Comparison of ENCODE assay signal across 12 mouse cellular contexts in genomic region chr10:93364881-93365280, GRCm38 (mm10). TPM values are rescaled to one million over a fixed set of nuclear protein-coding genes. Genes with fewer than 3 reads are reported as not detected.
A peak's percentile ranks its signal among the peaks of the same experiment; 100 is the strongest.
DNase-seq lines count a peak whose midpoint lies in the region; ATAC-seq and TF ChIP-seq lines count a peak whose summit lies in the region.
"Had no signal": no experiment of that assay in that cellular context is flagged by ENCODE, and none has a peak within 500 bp of the region (broad histone marks: within the 10 kb centered on the region; RNA-seq: fewer than 3 reads in every experiment).

No protein-coding gene starts in this region.

- no peaks in the 10 kb centered on the region for H3K27me3 ChIP-seq in heart, postnatal 0 days (ENCODE audit: control insufficient read depth, insufficient read depth, low read length)
- no peaks in the 10 kb centered on the region for H3K27me3 ChIP-seq in heart, embryonic 10.5 days (ENCODE audit: insufficient read depth, poor library complexity, severe bottlenecking)
- no peaks in the 10 kb centered on the region for H3K27me3 ChIP-seq in midbrain, embryonic 15.5 days (replicated peaks)
- H3K27me3 ChIP-seq: liver, embryonic 15.5 days had no signal

- no peak overlapping the region for H3K4me3 ChIP-seq in heart, postnatal 0 days (ENCODE audit: low read depth, low read length)
- H3K4me3 ChIP-seq in heart, embryonic 10.5 days = no peak overlapping the region
- H3K4me3 ChIP-seq in midbrain, embryonic 15.5 days = no peak overlapping the region
- H3K4me3 ChIP-seq: layer of hippocampus, adult 2 months; liver, embryonic 15.5 days had no signal

- DNase-seq in heart, postnatal 0 days (ENCODE audit: low spot score) = no peak
- no peak for DNase-seq in heart, embryonic 10.5 days (ENCODE audit: low spot score)
- DNase-seq in cerebellum, adult 8-10 months = no peak
- DNase-seq: gastrocnemius, postnatal 10 days; kidney, adult 2 months; right cerebral cortex, postnatal 25 days had no signal

- no peak for TF ChIP-seq EP300 in heart, postnatal 0 days (IDR thresholded peaks at IDR 0.05; ENCODE audit: low read depth)

- H3K9ac ChIP-seq in heart, postnatal 0 days (replicated peaks; ENCODE audit: low read depth, low read length) = no peak overlapping the region
- no peak overlapping the region for H3K9ac ChIP-seq in midbrain, embryonic 15.5 days
- H3K9ac ChIP-seq: liver, embryonic 15.5 days had no signal

- H3K9me3 ChIP-seq in heart, postnatal 0 days (replicated peaks; ENCODE audit: control insufficient read depth, low read length) = no peaks in the 10 kb centered on the region
- no peaks in the 10 kb centered on the region for H3K9me3 ChIP-seq in heart, embryonic 10.5 days
- H3K9me3 ChIP-seq in midbrain, embryonic 15.5 days = no peaks in the 10 kb centered on the region
- H3K9me3 ChIP-seq: liver, embryonic 15.5 days had no signal

- peak overlapping the region; percentile 62 for H3K27ac ChIP-seq in heart, postnatal 0 days (ENCODE audit: low read depth)
- no peak overlapping the region for H3K27ac ChIP-seq in heart, embryonic 10.5 days
- no peak overlapping the region for H3K27ac ChIP-seq in midbrain, embryonic 15.5 days
- H3K27ac ChIP-seq: layer of hippocampus, adult 2 months; liver, embryonic 15.5 days had no signal

- no peak overlapping the region for H3K4me2 ChIP-seq in heart, postnatal 0 days (ENCODE audit: low read depth, low read length)
- H3K4me2 ChIP-seq in midbrain, embryonic 15.5 days = no peak overlapping the region
- H3K4me2 ChIP-seq: liver, embryonic 15.5 days had no signal

- TF ChIP-seq CTCF in heart, postnatal 0 days (IDR thresholded peaks at IDR 0.05; ENCODE audit: low read depth) = no peak

- H3K4me1 ChIP-seq in heart, postnatal 0 days (ENCODE audit: control insufficient read depth, insufficient read depth) = peaks cover 4% of the 10 kb centered on the region; the same call in 1 of the 2 replicates
- peaks cover 17% of the 10 kb centered on the region for H3K4me1 ChIP-seq in heart, embryonic 10.5 days
- H3K4me1 ChIP-seq in midbrain, embryonic 15.5 days = no peaks in the 10 kb centered on the region
- H3K4me1 ChIP-seq: liver, embryonic 15.5 days had no signal

- 57% methylated on average over 7 of the region's 7 CpGs for WGBS in heart, postnatal 0 days
- WGBS in heart, embryonic 10.5 days = 69% methylated on average over 7 of the region's 7 CpGs
- WGBS in midbrain, embryonic 15.5 days = 85% methylated on average over 7 of the region's 7 CpGs

- ATAC-seq in heart, postnatal 0 days (ENCODE audit: insufficient read depth, low read depth) = no peak
- ATAC-seq in CD4-positive, CD25-positive, alpha-beta regulatory T cell, adult 4 months = peak; percentile 52
- ATAC-seq in activated CD4-positive, CD25-positive, alpha-beta regulatory T cell, adult 4 months = peak; percentile 40
- peak; percentile 79 for ATAC-seq in monocyte, adult 5-6 weeks (replicated peaks; ENCODE audit: insufficient number of reproducible peaks, low FRiP score, low TSS enrichment, poor library complexity, severe bottlenecking)
- ATAC-seq in midbrain, embryonic 15.5 days (replicated peaks) = no peak

- no peaks in the 10 kb centered on the region for H3K36me3 ChIP-seq in heart, postnatal 0 days (replicated peaks; ENCODE audit: control insufficient read depth, insufficient read depth, low read length)
- no peaks in the 10 kb centered on the region for H3K36me3 ChIP-seq in heart, embryonic 10.5 days
- no peaks in the 10 kb centered on the region for H3K36me3 ChIP-seq in midbrain, embryonic 15.5 days (replicated peaks)
- H3K36me3 ChIP-seq: liver, embryonic 15.5 days had no signal

RNA-seq across cellular contexts. Expression of gene Elk3, which starts 53.9 kb away (rescaled TPM):
- 45.0 and 47.3 TPM in 2 replicates for total RNA-seq in heart, postnatal 0 days (2014; rRNA removed; ENCODE audit: low replicate concordance)
- polyA plus RNA-seq in heart, postnatal 0 days (2015; fragmentation: Nextera tagmentation; extraction: Ambion mirVana) = 31.0 and 34.4 TPM in 2 replicates
- 23.6 and 25.9 TPM in 2 replicates for polyA plus RNA-seq in heart, embryonic 10.5 days (2016; fragmentation: Nextera tagmentation; extraction: Ambion mirVana)
- 10 to 100 TPM; 26.0 to 26.3 TPM for polyA plus RNA-seq in CD4-positive, CD25-positive, alpha-beta regulatory T cell, adult 4 months (2017; shearing (Covaris generic))
- polyA plus RNA-seq in activated CD4-positive, CD25-positive, alpha-beta regulatory T cell, adult 4 months (2017; shearing (Covaris generic)) = 10 to 100 TPM; 30.4 to 37.0 TPM
- total RNA-seq in monocyte, adult 5-6 weeks (2017) = 46.4 to 62.2 TPM (median 61.7 TPM) in 3 replicates
- 7.5 and 7.9 TPM in 2 replicates for polyA plus RNA-seq in midbrain, embryonic 15.5 days (2015; fragmentation: Nextera tagmentation; extraction: Ambion mirVana)

Comparison
In these comparisons a context has a peak if more than half of its experiments do, and no peak if none do; other contexts are left out.
1. ATAC-seq: peak in CD4-positive, CD25-positive, alpha-beta regulatory T cell, adult 4 months (single experiment), activated CD4-positive, CD25-positive, alpha-beta regulatory T cell, adult 4 months (single experiment) and monocyte, adult 5-6 weeks (single experiment); none in heart, postnatal 0 days (single experiment) and midbrain, embryonic 15.5 days (single experiment).